Mouse (Mus musculus): ENCODE measurements around the gene Olfr765. TPM values are rescaled to one million over a fixed set of nuclear protein-coding genes. Genes with fewer than 3 reads are reported as not detected.

Olfr765 gene
- total RNA-seq, 2 experiments from 2014 or later: not detected

- TF ChIP-seq CTCF (IDR thresholded peaks at IDR 0.05): no peak
- Histone ChIP-seq H3K4me3 (no peak overlapping the region), H3K27ac (no peak overlapping the region)
- DNase-seq: no peak
- intact Hi-C loops (cut with DNase I): no loop called here
Measured at GRCm38 (mm10) chr10:128996523-128997040, 53.2 kb downstream of the Olfr765 start.

GRCm38 (mm10) chr10:128995796-128996195 lies 54.0 kb downstream of the Olfr765 start:
- TF ChIP-seq CTCF (IDR thresholded peaks at IDR 0.05): no peak
- no peak overlapping the region for H3K27ac ChIP-seq
- intact Hi-C loops (cut with DNase I): no loop called here
- DNase-seq: no peak
- no peak overlapping the region for H3K4me3 ChIP-seq

Other genes with a start within 250 kb of the Olfr765 start
- gene Dnajc14, start 245.9 kb downstream of the Olfr765 start, total RNA-seq (2021): 10 to 100 TPM; 20.1 to 26.2 TPM
- 1 to 10 TPM; 2.2 to 3.6 TPM for gene Tmem198b, start 245.6 kb downstream of the Olfr765 start, total RNA-seq (2021)
- gene Sarnp, start 232.7 kb downstream of the Olfr765 start, total RNA-seq (2021): 10 to 100 TPM; 30.5 to 33.8 TPM
- gene Ormdl2, start 228.4 kb downstream of the Olfr765 start, total RNA-seq (2021): 1 to 10 TPM; 3.5 to 4.5 TPM
- 1 to 10 TPM; 4.8 to 5.2 TPM for gene Gdf11, start 158.3 kb downstream of the Olfr765 start, total RNA-seq (2021)
- gene Cd63, start 149.0 kb downstream of the Olfr765 start, total RNA-seq (2021): 100 to 1,000 TPM; 124 to 132 TPM
- gene Rdh5, start 127.1 kb downstream of the Olfr765 start, total RNA-seq (2021): 1 to 10 TPM; 5.1 to 5.2 TPM
- gene Bloc1s1, start 126.0 kb downstream of the Olfr765 start, total RNA-seq (2021): 100 to 1,000 TPM; 137 to 169 TPM
- gene Itga7, start 116.2 kb downstream of the Olfr765 start, total RNA-seq (2021): 10 to 100 TPM; 58.4 to 72.9 TPM
- gene Mettl7b, start 89.0 kb downstream of the Olfr765 start, total RNA-seq (2021): not detected
- gene Olfr9, start 60.6 kb downstream of the Olfr765 start, total RNA-seq (2021): not detected
- gene Olfr763, start 39.2 kb downstream of the Olfr765 start, total RNA-seq (2021): not detected
- gene Olfr764-ps1, start 10.1 kb downstream of the Olfr765 start, total RNA-seq (2021): not detected
- not detected for gene Olfr766-ps1, start 19.0 kb upstream of the Olfr765 start, total RNA-seq (2021)
- not detected for gene Olfr767, start 32.9 kb upstream of the Olfr765 start, total RNA-seq (2021)
- not detected for gene Olfr768, start 49.4 kb upstream of the Olfr765 start, total RNA-seq (2021)
- not detected for gene Olfr769, start 67.9 kb upstream of the Olfr765 start, total RNA-seq (2021)
- not detected for gene Olfr770, start 89.0 kb upstream of the Olfr765 start, total RNA-seq (2021)
- not detected for gene Olfr771, start 114.8 kb upstream of the Olfr765 start, total RNA-seq (2021)
- gene Olfr772, start 127.9 kb upstream of the Olfr765 start, total RNA-seq (2021): not detected
- gene Olfr773, start 137.4 kb upstream of the Olfr765 start, total RNA-seq (2021): not detected
- not detected for gene Olfr774, start 186.2 kb upstream of the Olfr765 start, total RNA-seq (2021)
- not detected for gene Olfr775, start 198.4 kb upstream of the Olfr765 start, total RNA-seq (2021)
- gene Olfr776, start 209.1 kb upstream of the Olfr765 start, total RNA-seq (2021): not detected
- gene Olfr777, start 221.5 kb upstream of the Olfr765 start, total RNA-seq (2021): not detected

All from gastrocnemius, adult 2 months (tissue).